Mouse (Mus musculus): Measurements from ENCODE around the gene Inpp5a.

Inpp5a gene

DNA sequence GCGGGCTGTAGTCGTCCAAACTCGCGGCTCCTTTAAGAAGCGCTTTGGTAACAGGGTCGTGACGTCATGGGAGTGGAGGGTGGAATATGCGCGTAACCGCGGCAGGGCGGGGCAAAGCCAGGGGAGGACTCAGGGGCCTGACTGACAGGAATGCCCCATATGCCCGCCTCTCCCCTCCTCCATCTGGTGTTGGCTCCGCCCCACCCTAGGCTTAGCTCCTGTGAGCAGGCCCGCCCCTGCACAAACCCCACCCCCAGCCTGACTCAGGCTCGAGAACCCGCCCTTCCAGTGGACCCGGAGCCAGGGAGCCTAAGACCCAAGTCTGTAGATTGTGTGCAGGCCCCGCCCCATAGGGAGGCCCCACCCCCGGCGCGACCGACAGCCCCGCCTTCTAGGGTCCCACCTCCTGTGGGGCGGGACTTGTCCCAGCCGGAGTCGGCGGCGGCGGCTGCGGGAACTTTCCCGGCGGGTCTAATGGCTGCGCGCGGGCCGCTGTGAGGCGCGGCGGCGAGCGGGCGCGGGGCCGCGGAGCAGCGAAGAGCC, at the start of gene Inpp5a:
Gene Inpp5a, plus strand, starts transcription at position 440 of the 543 bp plus-strand sequence.
- DNase-seq (ENCODE audit: low spot score) = peak; percentile 99

- no peak for DNase-seq (ENCODE audit: low spot score)
Observed at GRCm38 (mm10) chr7:139339184-139339583, 49.7 kb upstream of the Inpp5a start.

- no peak for DNase-seq (ENCODE audit: low spot score)
Observed at GRCm38 (mm10) chr7:139341020-139341660, 47.8 kb upstream of the Inpp5a start.

- DNase-seq (ENCODE audit: low spot score) = no peak
Observed at GRCm38 (mm10) chr7:139342809-139343208, 46.1 kb upstream of the Inpp5a start.

- no peak for DNase-seq (ENCODE audit: low spot score)
Observed at GRCm38 (mm10) chr7:139347051-139347450, 41.9 kb upstream of the Inpp5a start.

- peak; percentile 46 for DNase-seq (ENCODE audit: low spot score)
Observed at GRCm38 (mm10) chr7:139350606-139351005, 38.3 kb upstream of the Inpp5a start.

DNA sequence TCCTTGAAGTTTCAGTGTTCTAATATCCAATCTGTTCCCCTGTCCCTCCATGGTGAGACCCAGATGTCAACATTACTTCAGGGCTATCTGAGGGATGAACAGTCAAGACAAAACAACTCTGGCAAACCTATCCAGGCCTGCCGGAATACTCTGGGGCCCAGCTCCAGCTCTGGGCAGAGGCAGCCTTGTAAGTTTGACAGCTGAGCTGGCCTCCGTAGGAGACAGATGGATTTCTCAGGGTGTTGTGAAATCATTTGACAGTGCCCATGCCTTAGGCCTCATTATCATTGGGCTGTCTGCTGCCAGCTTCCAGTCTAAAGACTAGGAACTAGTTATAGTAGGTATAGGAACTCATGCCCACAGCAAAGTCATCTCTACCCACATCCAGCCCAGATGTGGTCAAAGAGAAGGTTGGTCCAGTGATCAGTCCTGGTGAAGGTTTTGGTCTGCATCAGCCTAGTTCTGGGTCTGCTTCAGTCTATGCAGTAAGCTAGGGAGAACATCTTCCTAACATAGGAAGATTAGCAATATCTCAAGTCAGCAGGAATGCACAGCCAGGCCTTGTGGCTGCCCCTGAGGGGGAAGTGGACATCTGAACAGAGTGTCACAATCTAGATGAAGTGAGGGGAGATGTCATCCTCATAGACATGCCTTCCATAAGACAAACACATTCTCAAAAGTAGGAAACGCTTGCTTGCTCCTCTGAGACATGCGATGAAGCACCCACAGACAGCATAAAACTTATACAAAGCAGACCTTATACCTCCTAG, 34.4 kb upstream of the Inpp5a start:
- no peak for DNase-seq (ENCODE audit: low spot score)

GRCm38 (mm10) chr7:139357043-139357442, 31.9 kb upstream of the Inpp5a start:
- no peak for DNase-seq (ENCODE audit: low spot score)

DNA sequence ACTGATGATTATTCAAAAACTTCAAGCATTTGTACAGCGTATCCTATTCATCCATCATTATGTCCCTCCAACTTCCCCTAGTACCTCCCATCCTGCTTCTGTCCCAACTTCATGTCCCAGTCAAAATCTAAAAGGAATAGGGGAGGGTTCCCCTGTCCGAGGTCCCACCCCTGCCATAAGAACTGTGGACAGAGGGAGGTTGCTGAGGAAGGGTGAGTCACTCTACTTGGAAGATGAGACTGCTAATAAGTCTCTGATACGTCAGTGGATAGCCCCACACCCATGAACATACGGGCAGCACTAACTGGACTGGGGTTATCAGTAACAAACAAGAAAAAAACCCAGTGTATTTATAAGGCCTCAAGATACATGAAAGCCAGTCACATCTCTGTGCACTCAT, 29.0 kb upstream of the Inpp5a start:
- DNase-seq (ENCODE audit: low spot score) = no peak

- no peak for DNase-seq (ENCODE audit: low spot score)
Observed at GRCm38 (mm10) chr7:139360890-139361559, 27.9 kb upstream of the Inpp5a start.

- no peak for DNase-seq (ENCODE audit: low spot score)
Observed at GRCm38 (mm10) chr7:139361799-139362198, 27.1 kb upstream of the Inpp5a start.

DNA sequence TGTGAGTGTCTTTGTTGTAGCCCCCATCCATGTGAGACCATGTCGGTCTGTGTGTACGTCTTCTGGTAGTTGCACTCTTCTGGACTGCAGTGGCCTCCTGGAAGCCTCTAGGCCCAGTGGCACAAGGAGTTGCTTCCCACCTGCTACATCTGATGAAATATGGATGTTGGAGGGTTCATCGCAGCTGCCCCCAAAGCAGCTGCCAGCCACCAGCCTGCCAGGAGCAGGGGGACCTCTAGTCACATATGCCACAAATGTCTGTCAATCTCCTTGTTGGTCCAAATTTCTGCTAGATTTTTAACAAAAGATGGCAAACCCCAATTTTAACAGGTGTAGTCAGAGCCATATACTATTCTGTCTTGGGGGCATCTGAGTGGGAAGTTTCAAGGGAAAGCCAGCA, 26.4 kb upstream of the Inpp5a start:
- DNase-seq (ENCODE audit: low spot score) = no peak

GRCm38 (mm10) chr7:139363281-139364004, 25.5 kb upstream of the Inpp5a start:
- DNase-seq (ENCODE audit: low spot score) = no peak

DNA sequence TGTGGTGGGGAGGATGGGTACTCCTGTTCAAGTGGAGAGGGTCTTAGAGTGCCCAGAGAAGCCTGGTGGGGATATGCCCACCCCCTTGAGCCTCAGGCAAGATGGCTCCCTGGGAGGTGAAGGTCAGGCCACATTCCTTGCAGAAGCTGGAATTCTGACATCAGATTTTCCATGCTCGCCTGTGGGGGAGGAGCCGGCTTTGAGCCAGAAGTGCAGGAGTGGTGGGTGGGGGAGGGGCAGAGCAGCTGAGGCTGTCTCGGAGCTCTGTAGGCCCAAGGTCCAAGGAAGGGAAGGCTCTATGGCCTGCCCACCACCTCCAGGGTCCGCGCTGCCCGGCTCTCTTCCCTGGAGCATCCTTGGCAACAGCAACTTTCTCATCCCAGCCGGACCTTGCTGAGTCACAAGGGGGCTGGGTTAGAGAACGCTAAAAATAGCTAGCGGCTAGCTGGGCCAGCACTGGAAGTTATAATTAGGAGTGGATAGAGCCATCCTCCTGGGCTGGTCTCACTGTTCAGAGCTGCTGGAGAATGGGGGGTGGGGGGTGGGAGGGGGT, 24.8 kb upstream of the Inpp5a start:
- DNase-seq (ENCODE audit: low spot score) = peak; percentile 51

GRCm38 (mm10) chr7:139364936-139365830, 23.7 kb upstream of the Inpp5a start:
- DNase-seq (ENCODE audit: low spot score) = no peak

DNA sequence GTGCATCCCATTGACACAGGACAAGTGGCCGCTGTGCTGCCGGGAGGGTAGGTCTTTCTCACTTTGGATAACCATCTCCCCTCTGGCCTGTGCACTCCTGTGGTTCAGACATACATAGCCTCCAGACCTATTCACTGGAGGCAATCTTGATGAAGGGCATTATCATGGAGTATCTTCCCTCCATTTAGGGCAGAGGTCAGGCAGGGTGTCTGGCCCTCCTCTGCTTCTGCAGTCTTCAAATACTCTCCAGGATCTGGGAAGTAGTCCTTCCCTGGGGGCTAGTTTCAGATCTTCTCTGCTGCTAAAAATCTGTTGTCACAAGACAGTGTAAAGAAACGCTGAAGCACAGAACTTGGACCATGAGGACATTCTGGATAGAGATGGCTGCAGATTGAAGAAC, 22.8 kb upstream of the Inpp5a start:
- DNase-seq (ENCODE audit: low spot score) = no peak

GRCm38 (mm10) chr7:139366549-139366948, 22.4 kb upstream of the Inpp5a start:
- no peak for DNase-seq (ENCODE audit: low spot score)

GRCm38 (mm10) chr7:139368218-139368617, 20.7 kb upstream of the Inpp5a start:
- no peak for DNase-seq (ENCODE audit: low spot score)

DNA sequence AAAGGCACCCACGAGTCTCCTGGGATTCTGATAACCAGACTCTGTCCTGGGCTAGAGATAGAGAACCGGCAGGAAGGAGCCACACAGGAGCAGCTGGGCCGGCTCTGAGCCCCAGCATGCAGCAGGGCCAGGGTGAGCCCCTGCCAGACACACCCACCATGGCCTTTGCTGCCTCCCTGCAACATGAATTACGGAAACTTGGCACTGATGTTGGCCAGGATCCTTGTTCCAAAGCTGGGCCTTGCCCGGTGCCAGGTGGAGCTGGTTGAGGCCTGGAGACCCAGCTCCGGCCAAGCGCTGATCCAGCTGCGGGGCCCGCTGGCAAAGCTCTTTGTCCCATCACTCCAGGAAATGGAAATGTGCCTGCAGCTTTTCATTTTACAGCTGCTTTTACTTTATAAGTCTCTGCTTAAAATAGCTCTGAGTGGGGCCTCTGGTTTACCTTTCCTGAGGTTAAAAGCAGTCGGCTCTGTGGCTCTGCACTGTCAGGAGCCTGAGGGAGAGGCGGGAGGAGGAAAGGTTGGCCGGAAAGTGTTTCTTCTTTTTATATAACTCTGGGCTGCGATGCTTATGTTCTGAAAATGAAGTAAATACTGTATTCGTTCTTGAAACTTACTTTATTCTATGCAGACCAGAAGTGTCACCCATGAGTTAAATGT, 20.1 kb upstream of the Inpp5a start:
- DNase-seq (ENCODE audit: low spot score) = no peak

DNA sequence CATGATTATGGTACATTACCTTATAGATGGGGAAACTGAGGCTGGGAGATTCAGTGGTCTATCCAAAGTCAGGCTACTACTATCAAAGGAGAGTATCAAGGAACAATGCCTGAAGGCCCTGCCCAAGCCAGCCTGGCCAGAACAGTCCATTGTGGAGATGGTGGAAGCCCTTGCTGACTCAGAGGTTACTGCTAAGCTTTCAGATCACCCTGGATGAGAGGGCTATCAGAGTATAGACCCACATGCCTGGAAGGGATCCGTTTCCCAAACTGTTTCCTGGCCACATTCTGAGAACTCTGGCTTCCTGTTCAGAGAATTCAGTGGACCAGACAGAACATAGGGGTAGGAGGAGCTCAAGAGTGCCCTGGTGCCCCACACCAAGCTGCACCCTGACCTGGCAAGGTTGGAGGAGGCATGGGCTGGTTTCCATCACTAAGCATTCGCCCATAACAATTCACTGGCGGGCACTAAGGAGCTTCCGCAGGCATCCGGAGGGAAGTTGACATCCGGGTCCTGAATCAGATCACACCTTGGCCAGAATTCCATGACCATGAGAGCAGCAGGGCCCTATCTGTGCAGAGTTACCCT, 19.3 kb upstream of the Inpp5a start:
- no peak for DNase-seq (ENCODE audit: low spot score)
